Mouse (Mus musculus): ENCODE data around the gene Trabd. TPM values are rescaled to one million over a fixed set of nuclear protein-coding genes. Genes with fewer than 3 reads are reported as not detected.

The Trabd gene
- polyA plus RNA-seq, 1 experiment: 90.9 TPM

DNA sequence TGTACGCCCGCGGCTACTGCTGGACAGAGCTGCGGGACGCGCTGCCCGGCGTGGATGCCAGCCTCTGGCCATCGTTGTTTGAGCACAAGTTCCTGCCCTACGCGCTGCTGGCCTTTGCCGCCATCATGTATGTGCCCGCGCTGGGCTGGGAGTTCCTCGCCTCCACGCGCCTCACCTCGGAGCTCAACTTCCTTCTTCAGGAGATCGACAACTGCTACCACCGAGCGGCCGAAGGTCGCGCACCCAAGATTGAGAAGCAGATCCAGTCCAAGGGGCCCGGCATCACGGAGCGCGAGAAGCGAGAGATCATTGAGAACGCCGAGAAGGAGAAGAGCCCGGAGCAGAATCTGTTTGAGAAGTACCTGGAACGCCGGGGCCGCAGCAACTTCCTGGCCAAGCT, 7.3 kb upstream of the Trabd start:
- Histone ChIP-seq H3K4me1 (ENCODE audit: control insufficient read depth, insufficient read depth, insufficient read length, low read length) (peaks cover 25% of the 10 kb centered on the region), H3K4me3 (ENCODE audit: low read depth, low read length) (peak overlapping the region; percentile 42), H3K27me3 (ENCODE audit: control insufficient read depth, insufficient read depth, low read length) (no peaks in the 10 kb centered on the region), H3K36me3 (ENCODE audit: control insufficient read depth, insufficient read depth, low read length) (no peaks in the 10 kb centered on the region), H3K27ac (ENCODE audit: insufficient read depth, low read depth, low read length) (no peak overlapping the region)
- no peak for TF ChIP-seq POLR2A (IDR thresholded peaks at IDR 0.05; ENCODE audit: low read depth, low read length)
- TF ChIP-seq CTCF (IDR thresholded peaks at IDR 0.05; ENCODE audit: extremely low read depth, insufficient read length, insufficient replicate concordance, low read depth, low read length): no peak
- WGBS: 20% methylated on average over 35 of the region's 35 CpGs

DNA sequence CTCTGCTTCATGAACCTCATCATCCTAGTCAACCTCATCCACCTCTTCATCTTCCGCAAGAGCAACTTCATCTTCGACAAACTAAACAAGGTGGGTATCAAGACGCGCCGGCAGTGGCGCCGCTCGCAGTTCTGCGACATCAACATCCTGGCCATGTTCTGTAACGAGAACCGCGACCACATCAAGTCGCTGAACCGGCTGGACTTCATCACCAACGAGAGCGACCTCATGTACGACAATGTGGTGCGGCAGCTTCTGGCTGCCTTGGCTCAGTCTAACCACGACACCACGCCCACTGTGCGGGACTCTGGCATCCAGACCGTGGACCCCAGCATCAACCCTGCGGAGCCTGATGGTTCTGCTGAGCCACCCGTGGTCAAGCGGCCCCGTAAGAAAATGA, 6.7 kb upstream of the Trabd start:
- TF ChIP-seq CTCF (IDR thresholded peaks at IDR 0.05; ENCODE audit: extremely low read depth, insufficient read length, insufficient replicate concordance, low read depth, low read length) (no peak), POLR2A (IDR thresholded peaks at IDR 0.05; ENCODE audit: low read depth, low read length) (no peak)
- peaks cover 25% of the 10 kb centered on the region for H3K4me1 ChIP-seq (ENCODE audit: control insufficient read depth, insufficient read depth, insufficient read length, low read length)
- no peaks in the 10 kb centered on the region for H3K36me3 ChIP-seq (ENCODE audit: control insufficient read depth, insufficient read depth, low read length)
- peak overlapping the region; percentile 42 for H3K4me3 ChIP-seq (ENCODE audit: low read depth, low read length)
- H3K27ac ChIP-seq (ENCODE audit: insufficient read depth, low read depth, low read length): no peak overlapping the region
- H3K27me3 ChIP-seq (ENCODE audit: control insufficient read depth, insufficient read depth, low read length): no peaks in the 10 kb centered on the region
- WGBS: 37% methylated on average over 26 of the region's 26 CpGs

DNA sequence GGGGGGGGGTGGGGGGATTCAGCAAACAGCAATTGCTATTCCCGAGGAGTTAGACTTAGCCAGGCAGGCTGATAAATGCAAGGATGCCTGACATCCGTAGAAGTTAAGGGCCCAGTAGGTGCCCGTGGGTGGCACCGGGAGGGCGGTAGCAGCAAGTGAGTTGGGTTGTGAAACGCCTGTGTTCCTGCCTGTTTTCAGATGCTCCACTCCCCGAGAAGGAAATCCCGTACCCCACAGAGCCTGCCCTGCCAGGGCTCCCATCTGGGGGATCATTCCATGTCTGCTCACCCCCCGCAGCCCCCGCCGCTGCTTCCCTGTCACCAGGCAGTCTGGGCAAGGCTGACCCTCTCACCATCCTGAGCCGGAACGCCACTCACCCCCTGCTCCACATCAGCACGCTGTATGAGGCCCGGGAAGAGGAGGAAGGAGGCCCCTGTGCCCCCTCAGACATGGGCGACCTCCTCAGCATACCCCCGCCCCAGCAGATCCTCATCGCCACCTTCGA, 5.5 kb upstream of the Trabd start:
- no peak overlapping the region for H3K4me3 ChIP-seq (ENCODE audit: low read depth, low read length)
- H3K36me3 ChIP-seq (ENCODE audit: control insufficient read depth, insufficient read depth, low read length): no peaks in the 10 kb centered on the region
- H3K27ac ChIP-seq (ENCODE audit: insufficient read depth, low read depth, low read length): no peak overlapping the region
- no peak for TF ChIP-seq POLR2A (IDR thresholded peaks at IDR 0.05; ENCODE audit: low read depth, low read length)
- TF ChIP-seq CTCF (IDR thresholded peaks at IDR 0.05; ENCODE audit: extremely low read depth, insufficient read length, insufficient replicate concordance, low read depth, low read length): no peak
- peaks cover 21% of the 10 kb centered on the region for H3K4me1 ChIP-seq (ENCODE audit: control insufficient read depth, insufficient read depth, insufficient read length, low read length)
- no peaks in the 10 kb centered on the region for H3K27me3 ChIP-seq (ENCODE audit: control insufficient read depth, insufficient read depth, low read length)
- 87% methylated on average over 18 of the region's 19 CpGs for WGBS

DNA sequence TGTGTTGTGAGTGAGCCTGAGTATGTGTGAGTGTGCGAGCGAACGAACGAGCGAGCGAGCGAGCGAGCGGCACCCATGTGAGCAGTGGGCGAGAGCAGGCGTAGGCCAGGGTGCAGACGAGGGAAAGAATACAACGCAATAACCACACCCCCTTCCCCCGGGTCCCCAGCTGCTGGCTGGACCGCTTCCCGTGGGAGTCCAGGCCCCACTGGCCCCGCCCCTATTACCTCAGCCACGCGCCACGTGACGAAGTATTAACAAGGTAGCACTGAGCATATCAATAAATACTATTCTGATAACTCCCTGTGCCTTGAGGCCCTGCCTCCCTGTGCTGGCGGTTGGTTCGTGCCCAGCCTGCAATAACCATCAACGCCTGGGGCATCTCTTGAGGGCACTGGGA, 4.3 kb upstream of the Trabd start:
- Histone ChIP-seq H3K36me3 (ENCODE audit: control insufficient read depth, insufficient read depth, low read length) (no peaks in the 10 kb centered on the region), H3K27ac (ENCODE audit: insufficient read depth, low read depth, low read length) (no peak overlapping the region), H3K4me3 (ENCODE audit: low read depth, low read length) (peak overlapping the region; percentile 42), H3K4me1 (ENCODE audit: control insufficient read depth, insufficient read depth, insufficient read length, low read length) (peaks cover 21% of the 10 kb centered on the region), H3K27me3 (ENCODE audit: control insufficient read depth, insufficient read depth, low read length) (no peaks in the 10 kb centered on the region)
- 26% methylated on average over 24 of the region's 24 CpGs for WGBS
- TF ChIP-seq POLR2A (IDR thresholded peaks at IDR 0.05; ENCODE audit: low read depth, low read length): no peak
- no peak for TF ChIP-seq CTCF (IDR thresholded peaks at IDR 0.05; ENCODE audit: extremely low read depth, insufficient read length, insufficient replicate concordance, low read depth, low read length)

DNA sequence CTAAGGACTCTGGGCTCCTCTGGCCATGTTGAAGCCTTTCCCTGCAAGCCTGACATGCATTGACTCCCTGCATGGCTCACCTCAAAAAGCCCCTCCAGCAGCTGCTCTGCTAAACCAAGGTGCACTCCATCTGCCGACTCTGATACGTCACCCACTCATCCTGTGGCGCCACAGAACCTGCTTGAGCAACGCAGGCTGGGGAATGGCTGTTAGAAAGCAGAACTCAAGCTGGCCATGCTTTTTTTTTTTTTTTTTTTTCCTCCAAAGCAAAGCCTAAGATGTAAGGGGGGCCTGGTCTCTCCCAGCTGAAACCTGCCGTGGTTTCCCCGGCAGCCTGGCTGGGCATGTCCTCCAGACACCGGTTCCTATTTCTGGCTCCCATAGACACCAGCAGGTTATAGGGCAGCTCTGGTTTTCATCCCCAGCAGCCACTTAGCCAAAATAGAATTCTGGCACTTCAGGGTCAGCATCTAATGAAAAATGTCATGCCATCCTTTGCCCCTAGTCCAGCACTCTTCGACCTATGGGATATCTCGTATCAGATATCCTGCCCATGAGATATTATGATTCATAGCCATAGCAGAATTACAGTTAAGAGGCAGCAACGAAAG, 826 bp upstream of the Trabd start:
- Histone ChIP-seq H3K27me3 (ENCODE audit: control insufficient read depth, insufficient read depth, low read length) (no peaks in the 10 kb centered on the region), H3K4me1 (ENCODE audit: control insufficient read depth, insufficient read depth, insufficient read length, low read length) (peaks cover 20% of the 10 kb centered on the region), H3K27ac (ENCODE audit: insufficient read depth, low read depth, low read length) (no peak overlapping the region), H3K4me3 (ENCODE audit: low read depth, low read length) (no peak overlapping the region), H3K36me3 (ENCODE audit: control insufficient read depth, insufficient read depth, low read length) (no peaks in the 10 kb centered on the region)
- 77% methylated on average over 10 of the region's 10 CpGs for WGBS
- TF ChIP-seq CTCF (IDR thresholded peaks at IDR 0.05; ENCODE audit: extremely low read depth, insufficient read length, insufficient replicate concordance, low read depth, low read length) (no peak), POLR2A (IDR thresholded peaks at IDR 0.05; ENCODE audit: low read depth, low read length) (no peak)

DNA sequence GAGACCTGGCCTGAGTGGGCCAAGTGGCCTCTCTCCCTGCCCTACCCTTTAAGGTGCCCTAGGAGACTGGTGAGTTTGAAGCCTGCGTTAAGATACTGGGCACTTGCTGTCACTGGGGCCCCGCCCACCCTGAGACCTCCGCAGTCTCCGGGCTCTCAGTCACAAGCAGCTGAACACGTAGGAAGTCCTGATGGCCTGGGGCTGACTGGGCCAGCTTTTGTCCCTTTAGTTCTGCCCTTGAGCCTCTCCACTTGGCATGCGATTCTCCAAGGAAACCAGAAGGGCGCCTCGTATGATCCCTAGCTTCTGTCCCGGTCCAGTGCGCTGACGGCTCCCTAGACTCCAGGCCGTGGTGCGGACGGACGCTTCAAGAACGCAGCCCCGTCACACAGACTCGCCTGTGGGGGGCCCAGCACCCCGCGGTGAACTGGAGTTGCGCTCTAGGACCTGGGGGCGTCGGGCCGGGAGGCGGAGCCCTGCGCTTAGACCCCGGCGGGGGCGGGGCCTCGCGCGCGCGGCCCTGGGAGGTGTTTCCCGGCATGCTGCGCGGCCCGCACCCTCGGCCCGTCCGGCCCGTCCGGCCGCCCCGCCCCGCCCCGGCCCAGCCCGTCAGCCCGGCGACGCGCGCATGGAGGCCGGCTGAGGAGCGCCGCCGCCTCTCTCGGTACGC, 689 bp downstream of the Trabd start:
- Histone ChIP-seq H3K4me1 (ENCODE audit: control insufficient read depth, insufficient read depth, insufficient read length, low read length) (peaks cover 16% of the 10 kb centered on the region), H3K27me3 (ENCODE audit: control insufficient read depth, insufficient read depth, low read length) (no peaks in the 10 kb centered on the region), H3K27ac (ENCODE audit: insufficient read depth, low read depth, low read length) (peak overlapping the region; percentile 82), H3K4me3 (ENCODE audit: low read depth, low read length) (peak overlapping the region; percentile 91), H3K36me3 (ENCODE audit: control insufficient read depth, insufficient read depth, low read length) (peaks cover 8% of the 10 kb centered on the region; the same call in 1 of the 2 replicates)
- no peak; the same call in 1 of the 2 replicates for TF ChIP-seq POLR2A (IDR thresholded peaks at IDR 0.05; ENCODE audit: low read depth, low read length)
- no peak; the same call in 1 of the 2 replicates for TF ChIP-seq CTCF (IDR thresholded peaks at IDR 0.05; ENCODE audit: extremely low read depth, insufficient read length, insufficient replicate concordance, low read depth, low read length)
- under 1% methylated on average over 57 of the region's 59 CpGs for WGBS

DNA sequence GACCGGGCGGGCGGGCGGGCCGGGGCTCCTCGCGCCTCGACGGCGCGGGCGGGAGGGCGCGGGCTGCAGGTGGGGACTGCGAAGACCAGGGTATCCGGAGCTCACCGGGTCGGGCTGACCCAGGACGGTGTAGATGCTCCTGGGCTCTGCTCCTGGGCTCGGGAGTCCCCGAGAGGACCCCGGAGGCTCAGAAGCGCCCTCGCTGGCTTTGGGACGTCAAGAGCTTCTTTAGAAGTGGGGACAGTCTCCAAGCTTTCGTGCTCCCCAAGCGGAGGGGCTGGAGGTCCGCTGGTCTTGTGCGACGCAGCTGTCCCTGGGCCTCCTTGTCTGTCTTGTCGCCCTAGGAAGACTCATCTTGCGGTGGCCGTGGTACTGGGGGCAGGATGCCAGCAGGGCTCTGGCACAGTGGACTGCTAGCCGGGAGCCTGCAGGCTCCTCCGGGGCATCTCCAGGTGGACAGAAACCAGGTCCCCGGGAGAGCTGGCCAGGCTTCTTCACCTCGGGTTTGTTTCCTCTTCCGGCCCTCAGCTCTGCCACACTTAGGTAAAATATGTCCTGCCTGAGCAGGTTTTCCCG, 1.3 kb downstream of the Trabd start:
- TF ChIP-seq POLR2A (IDR thresholded peaks at IDR 0.05; ENCODE audit: low read depth, low read length) (peak; percentile 7; the same call in 1 of the 2 replicates), CTCF (IDR thresholded peaks at IDR 0.05; ENCODE audit: extremely low read depth, insufficient read length, insufficient replicate concordance, low read depth, low read length) (no peak)
- Histone ChIP-seq H3K27ac (ENCODE audit: insufficient read depth, low read depth, low read length) (peak overlapping the region; percentile 89), H3K36me3 (ENCODE audit: control insufficient read depth, insufficient read depth, low read length) (peaks cover 8% of the 10 kb centered on the region; the same call in 1 of the 2 replicates), H3K4me1 (ENCODE audit: control insufficient read depth, insufficient read depth, insufficient read length, low read length) (peaks cover 14% of the 10 kb centered on the region), H3K4me3 (ENCODE audit: low read depth, low read length) (peak overlapping the region; percentile 91), H3K27me3 (ENCODE audit: control insufficient read depth, insufficient read depth, low read length) (no peaks in the 10 kb centered on the region)
- WGBS: under 1% methylated on average over 39 of the region's 39 CpGs

Measured in small intestine, adult 2 months (tissue).